In the genomic region with DNA sequence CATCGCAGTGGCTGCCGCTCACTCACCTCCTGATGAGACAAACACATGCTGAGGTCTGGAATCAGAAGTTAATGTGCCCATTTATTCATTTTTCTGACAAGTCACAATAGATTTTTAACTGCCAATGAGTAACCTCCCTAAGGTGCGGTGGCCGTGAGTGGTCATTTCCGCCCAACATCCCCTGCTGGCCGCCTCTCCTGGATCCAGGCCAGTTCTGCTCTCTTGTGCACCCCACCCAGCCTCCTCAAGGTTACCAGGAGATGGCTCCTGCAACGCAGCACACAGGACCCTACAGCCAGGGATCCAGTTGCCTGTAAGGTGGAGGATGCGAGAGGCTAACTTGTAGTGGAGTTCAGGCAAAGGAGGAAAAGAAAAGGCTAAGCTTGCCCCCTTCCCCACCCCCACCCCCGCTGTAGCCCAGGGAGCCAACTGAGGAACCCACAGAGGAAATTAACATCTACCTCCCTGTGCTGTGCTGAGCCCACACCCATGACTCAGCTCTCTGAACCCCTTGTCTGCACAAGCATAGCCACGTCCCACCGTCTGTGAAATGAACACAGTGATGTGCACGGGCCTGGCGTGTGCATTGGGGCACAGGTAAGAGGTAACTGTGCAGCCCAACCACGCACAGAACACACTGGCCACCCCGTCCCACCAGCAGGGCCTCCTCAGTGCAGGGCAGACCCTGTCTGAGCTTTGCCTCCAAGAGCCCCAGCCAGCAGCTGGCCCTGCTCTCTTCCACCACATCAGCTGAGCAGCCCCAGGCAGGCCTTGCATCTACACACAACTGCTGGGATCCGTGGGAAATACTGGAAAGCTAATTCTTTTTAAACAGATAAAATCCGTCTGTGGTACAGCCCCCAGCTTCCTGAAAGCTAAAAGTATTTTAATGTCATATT, we compare ENCODE assay signal across 8 mouse cellular contexts.
DNase-seq lines count a peak whose midpoint lies in the region; ATAC-seq and TF ChIP-seq lines count a peak whose summit lies in the region.

No protein-coding gene starts in this region.

- no peaks in the 10 kb centered on the region for H3K9me3 ChIP-seq in midbrain, embryonic 15.5 days
- no peaks in the 10 kb centered on the region for H3K9me3 ChIP-seq in midbrain, embryonic 11.5 days (ENCODE audit: control insufficient read depth, low read length)
- H3K9me3 ChIP-seq in intestine, embryonic 15.5 days: no peaks in the 10 kb centered on the region
- H3K9me3 ChIP-seq in stomach, embryonic 16.5 days (replicated peaks; ENCODE audit: control insufficient read depth, low read length): no peaks in the 10 kb centered on the region

- intact Hi-C loops in gastrocnemius, adult 2 months (cut with DNase I): loop anchor here (10.0 kb wide), 1 partner anchor 743 kb away; a partner anchor contains a TSS
- intact Hi-C loops in gastrocnemius, postnatal 36 days (cut with DNase I): no loop called here

- no peak overlapping the region for H3K27ac ChIP-seq in gastrocnemius, adult 2 months
- no peak overlapping the region for H3K27ac ChIP-seq in midbrain, embryonic 15.5 days
- no peak overlapping the region for H3K27ac ChIP-seq in midbrain, embryonic 11.5 days (ENCODE audit: low read depth, low read length)
- peak overlapping the region; percentile 82 for H3K27ac ChIP-seq in intestine, embryonic 15.5 days
- peak overlapping the region; percentile 73 for H3K27ac ChIP-seq in stomach, embryonic 16.5 days (ENCODE audit: low read length)

- peak; percentile 51 for DNase-seq in gastrocnemius, adult 2 months
- no peak for DNase-seq in gastrocnemius, adult 18-20 months (ENCODE audit: low spot score)
- DNase-seq in midbrain, embryonic 11.5 days (ENCODE audit: low spot score, missing footprints): no peak
- no peak for DNase-seq in cerebellum, adult 9-11 months
- DNase-seq in gastrocnemius, postnatal 36 days: no peak

- no peak overlapping the region for H3K4me3 ChIP-seq in gastrocnemius, adult 2 months
- no peak overlapping the region for H3K4me3 ChIP-seq in midbrain, embryonic 15.5 days
- H3K4me3 ChIP-seq in midbrain, embryonic 11.5 days (ENCODE audit: low read depth, low read length): no peak overlapping the region
- no peak overlapping the region for H3K4me3 ChIP-seq in intestine, embryonic 15.5 days (replicated peaks)
- H3K4me3 ChIP-seq in stomach, embryonic 16.5 days (replicated peaks; ENCODE audit: low read length): no peak overlapping the region

- H3K9ac ChIP-seq in midbrain, embryonic 15.5 days: no peak overlapping the region
- H3K9ac ChIP-seq in midbrain, embryonic 11.5 days (ENCODE audit: low read length): no peak overlapping the region
- no peak overlapping the region for H3K9ac ChIP-seq in intestine, embryonic 15.5 days
- H3K9ac ChIP-seq in stomach, embryonic 16.5 days (ENCODE audit: low read length): no peak overlapping the region

- no peak for TF ChIP-seq CTCF in gastrocnemius, adult 2 months (IDR thresholded peaks at IDR 0.05)

- peak; percentile 56; the same call in 1 of the 2 replicates for ATAC-seq in midbrain, embryonic 15.5 days (replicated peaks)
- ATAC-seq in midbrain, embryonic 11.5 days (ENCODE audit: low FRiP score): no peak
- ATAC-seq in intestine, embryonic 15.5 days: peak; percentile 75
- peak; percentile 80; the same call in 1 of the 2 replicates for ATAC-seq in stomach, embryonic 16.5 days (ENCODE audit: insufficient read depth, low FRiP score)

- H3K4me1 ChIP-seq in midbrain, embryonic 15.5 days: no peaks in the 10 kb centered on the region
- H3K4me1 ChIP-seq in midbrain, embryonic 11.5 days (ENCODE audit: control insufficient read depth, insufficient read depth, low read length): peaks cover 2% of the 10 kb centered on the region; the same call in 1 of the 2 replicates
- H3K4me1 ChIP-seq in intestine, embryonic 15.5 days (replicated peaks): peaks cover 25% of the 10 kb centered on the region
- H3K4me1 ChIP-seq in stomach, embryonic 16.5 days (ENCODE audit: control insufficient read depth, insufficient read depth, low read length): peaks cover 20% of the 10 kb centered on the region

- H3K36me3 ChIP-seq in midbrain, embryonic 15.5 days (replicated peaks): 0 out of 2 replicates have a peak, but pooled peaks cover 3% of the 10 kb centered on the region
- no peaks in the 10 kb centered on the region for H3K36me3 ChIP-seq in midbrain, embryonic 11.5 days (ENCODE audit: control insufficient read depth, insufficient read depth, low read length)
- H3K36me3 ChIP-seq in intestine, embryonic 15.5 days: no peaks in the 10 kb centered on the region
- H3K36me3 ChIP-seq in stomach, embryonic 16.5 days (ENCODE audit: control insufficient read depth, insufficient read depth, low read length): no peaks in the 10 kb centered on the region; the same call in 1 of the 2 replicates

- WGBS in midbrain, embryonic 15.5 days: 75% methylated on average over 17 of the region's 17 CpGs
- 80% methylated on average over 17 of the region's 17 CpGs for WGBS in midbrain, embryonic 11.5 days
- WGBS in intestine, embryonic 15.5 days: 65% methylated on average over 17 of the region's 17 CpGs
- WGBS in stomach, embryonic 16.5 days: 47% methylated on average over 17 of the region's 17 CpGs

- H3K27me3 ChIP-seq in midbrain, embryonic 15.5 days (replicated peaks): no peaks in the 10 kb centered on the region
- H3K27me3 ChIP-seq in midbrain, embryonic 11.5 days (ENCODE audit: control insufficient read depth, insufficient read depth, low read length): no peaks in the 10 kb centered on the region
- H3K27me3 ChIP-seq in intestine, embryonic 15.5 days (replicated peaks): no peaks in the 10 kb centered on the region
- no peaks in the 10 kb centered on the region for H3K27me3 ChIP-seq in stomach, embryonic 16.5 days (ENCODE audit: control insufficient read depth, insufficient read depth, low read length)

- no peak overlapping the region for H3K4me2 ChIP-seq in midbrain, embryonic 15.5 days
- no peak overlapping the region for H3K4me2 ChIP-seq in midbrain, embryonic 11.5 days
- no peak overlapping the region for H3K4me2 ChIP-seq in intestine, embryonic 15.5 days (replicated peaks)
- no peak overlapping the region for H3K4me2 ChIP-seq in stomach, embryonic 16.5 days (ENCODE audit: low read depth, low read length)

Comparison
In these comparisons a context has a peak if more than half of its experiments do, and no peak if none do; other contexts are left out.
1. H3K27ac ChIP-seq: peak in intestine, embryonic 15.5 days (single experiment) and stomach, embryonic 16.5 days (single experiment); none in gastrocnemius, adult 2 months (single experiment), midbrain, embryonic 15.5 days (single experiment) and midbrain, embryonic 11.5 days (single experiment).